Mouse (Mus musculus): Measurements from ENCODE around the gene Rnf19b. TPM values are rescaled to one million over a fixed set of nuclear protein-coding genes. Genes with fewer than 3 reads are reported as not detected.

Gene Rnf19b
- polyA plus RNA-seq, 1 experiment: 51.1 TPM

- WGBS: 3% methylated on average over 17 of the region's 17 CpGs
- TF ChIP-seq POLR2A (IDR thresholded peaks at IDR 0.05; ENCODE audit: borderline replicate concordance, extremely low read depth, low read depth, low read length): no peak
- TF ChIP-seq CTCF (IDR thresholded peaks at IDR 0.05; ENCODE audit: insufficient read depth, low read length): no peak
- no peak for DNase-seq
- no peaks in the 10 kb centered on the region for H3K4me1 ChIP-seq (ENCODE audit: control insufficient read depth, insufficient read depth, low read length)
- H3K4me3 ChIP-seq (replicated peaks; ENCODE audit: extremely low read depth, low read depth, low read length): no peak within 1 kb of the TSS
Measured at GRCm38 (mm10) chr4:129121569-129122086, 63.6 kb downstream of the Rnf19b start, which contains the start of gene Hpca. Hpca (minus strand) TSS chr4:129122036.

GRCm38 (mm10) chr4:129122107-129122506 lies 64.0 kb downstream of the Rnf19b start:
- Histone ChIP-seq H3K4me1 (ENCODE audit: control insufficient read depth, insufficient read depth, low read length) (no peaks in the 10 kb centered on the region), H3K4me3 (replicated peaks; ENCODE audit: extremely low read depth, low read depth, low read length) (no peak overlapping the region)
- no peak for TF ChIP-seq POLR2A (IDR thresholded peaks at IDR 0.05; ENCODE audit: borderline replicate concordance, extremely low read depth, low read depth, low read length)
- no peak for TF ChIP-seq CTCF (IDR thresholded peaks at IDR 0.05; ENCODE audit: insufficient read depth, low read length)
- no peak for DNase-seq
- 28% methylated on average over 9 of the region's 9 CpGs for WGBS

- Histone ChIP-seq H3K4me1 (ENCODE audit: control insufficient read depth, insufficient read depth, low read length) (no peaks in the 10 kb centered on the region), H3K4me3 (replicated peaks; ENCODE audit: extremely low read depth, low read depth, low read length) (no peak overlapping the region)
- DNase-seq: no peak
- TF ChIP-seq CTCF (IDR thresholded peaks at IDR 0.05; ENCODE audit: insufficient read depth, low read length) (no peak), POLR2A (IDR thresholded peaks at IDR 0.05; ENCODE audit: borderline replicate concordance, extremely low read depth, low read depth, low read length) (no peak)
- 26% methylated on average over 8 of the region's 8 CpGs for WGBS
Measured at GRCm38 (mm10) chr4:129122719-129123118, 64.6 kb downstream of the Rnf19b start.

- no peak for DNase-seq
- WGBS: 10% methylated on average over 13 of the region's 13 CpGs
- no peaks in the 10 kb centered on the region for H3K4me1 ChIP-seq (ENCODE audit: control insufficient read depth, insufficient read depth, low read length)
- no peak for TF ChIP-seq POLR2A (IDR thresholded peaks at IDR 0.05; ENCODE audit: borderline replicate concordance, extremely low read depth, low read depth, low read length)
- TF ChIP-seq CTCF (IDR thresholded peaks at IDR 0.05; ENCODE audit: insufficient read depth, low read length): no peak
- H3K4me3 ChIP-seq (replicated peaks; ENCODE audit: extremely low read depth, low read depth, low read length): no peak overlapping the region
Measured at GRCm38 (mm10) chr4:129124652-129125146, 66.6 kb downstream of the Rnf19b start.

GRCm38 (mm10) chr4:129125736-129126451 lies 67.8 kb downstream of the Rnf19b start:
- Histone ChIP-seq H3K4me3 (replicated peaks; ENCODE audit: extremely low read depth, low read depth, low read length) (no peak overlapping the region), H3K4me1 (ENCODE audit: control insufficient read depth, insufficient read depth, low read length) (0 out of 2 replicates have a peak, but pooled peaks cover 2% of the 10 kb centered on the region)
- WGBS: 12% methylated on average over 19 of the region's 19 CpGs
- TF ChIP-seq POLR2A (IDR thresholded peaks at IDR 0.05; ENCODE audit: borderline replicate concordance, extremely low read depth, low read depth, low read length): no peak
- no peak for TF ChIP-seq CTCF (IDR thresholded peaks at IDR 0.05; ENCODE audit: insufficient read depth, low read length)
- DNase-seq: no peak

GRCm38 (mm10) chr4:129128582-129129338 lies 70.7 kb downstream of the Rnf19b start:
- DNase-seq: no peak
- 0 out of 2 replicates have a peak, but pooled peaks cover 2% of the 10 kb centered on the region for H3K4me1 ChIP-seq (ENCODE audit: control insufficient read depth, insufficient read depth, low read length)
- H3K4me3 ChIP-seq (replicated peaks; ENCODE audit: extremely low read depth, low read depth, low read length): no peak overlapping the region
- WGBS: 53% methylated on average over 13 of the region's 13 CpGs
- TF ChIP-seq POLR2A (IDR thresholded peaks at IDR 0.05; ENCODE audit: borderline replicate concordance, extremely low read depth, low read depth, low read length) (no peak), CTCF (IDR thresholded peaks at IDR 0.05; ENCODE audit: insufficient read depth, low read length) (no peak)

- TF ChIP-seq CTCF (IDR thresholded peaks at IDR 0.05; ENCODE audit: insufficient read depth, low read length) (no peak), POLR2A (IDR thresholded peaks at IDR 0.05; ENCODE audit: borderline replicate concordance, extremely low read depth, low read depth, low read length) (no peak)
- DNase-seq: no peak
- 0 out of 2 replicates have a peak, but pooled peaks cover 2% of the 10 kb centered on the region for H3K4me1 ChIP-seq (ENCODE audit: control insufficient read depth, insufficient read depth, low read length)
- no peak overlapping the region for H3K4me3 ChIP-seq (replicated peaks; ENCODE audit: extremely low read depth, low read depth, low read length)
- WGBS: 34% methylated on average over 9 of the region's 9 CpGs
Measured at GRCm38 (mm10) chr4:129129387-129129786, 71.3 kb downstream of the Rnf19b start.

GRCm38 (mm10) chr4:129130149-129130548 lies 72.1 kb downstream of the Rnf19b start:
- 6% methylated on average over 8 of the region's 8 CpGs for WGBS
- H3K4me3 ChIP-seq (replicated peaks; ENCODE audit: extremely low read depth, low read depth, low read length): no peak overlapping the region
- peak; percentile 45 for DNase-seq
- TF ChIP-seq CTCF (IDR thresholded peaks at IDR 0.05; ENCODE audit: insufficient read depth, low read length): peak; percentile 56
- no peak for TF ChIP-seq POLR2A (IDR thresholded peaks at IDR 0.05; ENCODE audit: borderline replicate concordance, extremely low read depth, low read depth, low read length)
- H3K4me1 ChIP-seq (ENCODE audit: control insufficient read depth, insufficient read depth, low read length): 0 out of 2 replicates have a peak, but pooled peaks cover 2% of the 10 kb centered on the region

GRCm38 (mm10) chr4:129130755-129131303 lies 72.8 kb downstream of the Rnf19b start:
- WGBS: 9% methylated on average over 17 of the region's 17 CpGs
- no peak for DNase-seq
- no peak for TF ChIP-seq CTCF (IDR thresholded peaks at IDR 0.05; ENCODE audit: insufficient read depth, low read length)
- no peak for TF ChIP-seq POLR2A (IDR thresholded peaks at IDR 0.05; ENCODE audit: borderline replicate concordance, extremely low read depth, low read depth, low read length)
- no peak overlapping the region for H3K4me3 ChIP-seq (replicated peaks; ENCODE audit: extremely low read depth, low read depth, low read length)
- H3K4me1 ChIP-seq (ENCODE audit: control insufficient read depth, insufficient read depth, low read length): 0 out of 2 replicates have a peak, but pooled peaks cover 2% of the 10 kb centered on the region
